Mouse (Mus musculus) T-helper 1 cell (primary cell): ENCODE data around the gene Cenpp.
"Not testable (repeated sequence)": the region's sequence is repeated elsewhere in the genome, so short reads cannot be mapped to it uniquely, and the experiment has no call there.

ENCODE experiments used
- in situ Hi-C: fragments of 300-600 bp; cut with MboI, MseI; formaldehyde crosslinking; loops from one replicate; pipeline ENCODE4 v1.15.1; 2025; ENCODE audit warnings: high pct_unique_total_duplicates

The Cenpp gene

GRCm38 (mm10) chr13:49608589-49609322 lies 43.8 kb downstream of the Cenpp start:
- in situ Hi-C loops, result no loop called here

DNA sequence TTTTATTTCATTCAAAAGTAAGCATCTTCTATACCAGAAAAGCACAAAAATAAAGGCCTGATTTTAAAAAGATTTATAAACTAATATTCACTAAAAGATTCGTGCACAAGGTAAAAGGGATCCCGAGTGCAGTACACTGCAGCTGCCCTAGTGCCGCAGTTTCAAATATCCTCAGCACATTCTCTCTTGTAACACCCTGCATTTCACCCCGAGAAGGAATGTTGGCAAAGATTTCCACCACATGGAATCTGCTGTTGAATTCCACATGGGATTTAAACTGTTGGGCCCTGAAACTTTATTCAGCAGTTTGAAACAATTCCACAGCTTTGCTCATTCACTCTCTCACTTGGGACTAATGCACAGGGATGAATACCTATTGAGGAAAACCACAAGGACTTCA lies 44.9 kb downstream of the Cenpp start, which contains the start of gene Ogn:
TSS of gene Ogn (plus strand) at position 333 of the 400 bp plus-strand sequence.
- in situ Hi-C loops, result no loop called here

DNA sequence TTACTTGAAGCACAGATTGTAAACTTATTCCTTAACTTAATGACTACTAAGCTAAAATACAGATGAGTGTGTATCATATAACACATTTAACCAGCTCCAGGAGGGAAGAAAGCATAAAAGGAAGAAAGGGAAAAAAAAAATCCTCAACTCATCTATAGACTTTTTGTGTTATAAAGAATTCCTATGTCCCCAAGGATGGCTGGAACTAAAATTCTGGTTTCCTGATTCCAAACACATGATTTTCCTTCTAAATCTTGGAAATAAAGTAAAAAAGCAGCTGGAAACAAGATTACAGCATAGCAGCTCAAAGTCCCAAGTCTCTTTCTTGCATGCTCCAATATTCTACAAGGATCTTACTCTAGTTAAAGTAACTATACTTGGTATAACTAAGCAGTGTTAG lies 49.0 kb downstream of the Cenpp start:
- in situ Hi-C loops, result no loop called here

- in situ Hi-C loops, result not testable (repeated sequence)
These were observed 50.0 kb downstream of the Cenpp start for GRCm38 (mm10) chr13:49602541-49602940.

DNA sequence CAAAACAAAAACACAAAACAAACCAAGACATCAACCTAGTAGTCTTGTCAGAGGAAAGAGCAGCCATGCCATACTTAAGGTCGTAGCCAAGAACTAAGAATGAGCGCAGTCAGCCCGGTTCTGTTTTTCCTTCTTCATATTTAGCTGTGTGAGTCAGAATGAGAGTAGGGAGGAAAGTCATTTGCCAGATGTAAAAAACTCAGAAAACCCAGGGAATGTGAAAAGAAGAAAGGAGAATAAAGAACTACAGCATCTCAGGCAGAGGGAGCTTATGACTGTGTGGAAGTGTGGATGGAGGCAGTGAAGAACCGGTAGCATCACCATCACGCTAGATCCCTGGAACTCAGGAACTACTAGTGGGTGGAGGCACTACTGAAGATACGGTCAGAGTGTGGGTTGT lies 66.5 kb downstream of the Cenpp start:
- in situ Hi-C loops, result no loop called here

GRCm38 (mm10) chr13:49584307-49585005 lies 68.1 kb downstream of the Cenpp start:
- in situ Hi-C loops, result no loop called here

DNA sequence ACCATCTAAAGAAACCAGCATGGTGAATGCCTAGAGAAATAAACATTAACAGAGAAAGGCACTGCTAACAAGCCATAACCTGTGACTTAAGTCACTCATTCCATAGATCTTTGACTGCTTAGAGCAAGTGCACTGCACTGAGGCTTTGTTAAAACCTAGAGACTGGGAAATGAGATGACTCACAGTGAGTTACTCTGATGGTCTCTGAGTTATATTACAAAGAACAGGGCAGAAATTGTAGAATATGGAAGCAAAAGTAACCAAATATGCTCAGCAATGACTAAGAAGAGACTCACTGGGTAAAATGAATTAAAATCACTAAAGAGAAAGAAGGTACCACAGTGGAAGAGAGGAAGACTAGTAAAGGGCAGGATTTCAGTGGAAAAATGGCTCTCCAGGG lies 68.7 kb downstream of the Cenpp start:
- in situ Hi-C loops, result no loop called here

DNA sequence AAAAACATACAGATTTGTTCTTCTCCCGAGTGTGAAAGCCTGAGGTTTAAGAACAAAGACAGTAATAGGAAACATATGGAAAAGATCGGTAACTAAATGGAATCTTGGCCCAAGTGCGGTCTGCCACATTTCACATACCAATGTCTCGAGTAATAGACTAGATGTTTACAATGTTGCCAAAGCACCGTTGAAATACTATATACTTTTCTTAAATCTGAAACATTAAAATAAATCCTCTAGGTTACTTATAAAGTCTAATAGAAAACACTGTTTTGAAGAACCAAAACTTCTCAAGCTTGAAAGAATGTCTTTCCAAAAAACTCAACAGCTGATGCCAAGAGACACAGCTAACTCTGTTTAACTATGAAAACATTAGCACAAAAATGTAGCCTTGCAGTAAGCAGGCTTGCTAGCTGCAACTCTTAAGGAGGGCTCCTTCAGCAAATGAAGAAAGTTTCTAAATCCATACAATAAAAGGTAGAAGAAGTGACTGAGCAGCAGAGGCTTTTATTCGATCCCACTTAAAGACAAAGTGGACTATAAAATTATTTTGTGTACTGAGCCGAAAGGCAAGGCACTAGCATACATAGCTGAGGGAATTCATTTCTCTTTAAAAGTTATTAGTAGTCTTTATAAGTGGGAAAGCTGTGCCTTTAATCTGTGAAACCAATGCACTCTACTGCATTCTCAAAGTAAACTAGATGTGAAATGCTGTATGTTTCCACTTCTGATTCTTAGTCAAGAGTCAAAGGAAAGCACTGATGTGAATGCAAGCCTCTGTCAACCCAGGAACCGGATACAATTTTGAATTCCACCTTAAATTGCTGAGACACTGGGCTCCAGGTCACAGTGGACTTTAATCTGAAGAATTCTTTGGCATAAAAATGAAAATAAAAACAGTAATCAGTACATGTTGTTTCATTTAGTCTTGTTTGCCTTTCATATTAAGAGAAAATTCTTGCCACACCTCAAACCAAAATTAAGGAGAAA lies 70.7 kb downstream of the Cenpp start, which contains the start of gene Omd:
TSS of gene Omd (plus strand) at position 922 of the 990 bp plus-strand sequence.
- in situ Hi-C loops, result no loop called here

- in situ Hi-C loops, result no loop called here
These were observed 81.2 kb downstream of the Cenpp start for GRCm38 (mm10) chr13:49571418-49571817.

GRCm38 (mm10) chr13:49570371-49570770 lies 82.2 kb downstream of the Cenpp start:
- in situ Hi-C loops, result no loop called here

- in situ Hi-C loops, result loop anchor here (10.0 kb wide), 1 partner anchor 70 kb away; no protein-coding TSS in a partner anchor
These were observed 88.2 kb downstream of the Cenpp start for GRCm38 (mm10) chr13:49564347-49564746.

DNA sequence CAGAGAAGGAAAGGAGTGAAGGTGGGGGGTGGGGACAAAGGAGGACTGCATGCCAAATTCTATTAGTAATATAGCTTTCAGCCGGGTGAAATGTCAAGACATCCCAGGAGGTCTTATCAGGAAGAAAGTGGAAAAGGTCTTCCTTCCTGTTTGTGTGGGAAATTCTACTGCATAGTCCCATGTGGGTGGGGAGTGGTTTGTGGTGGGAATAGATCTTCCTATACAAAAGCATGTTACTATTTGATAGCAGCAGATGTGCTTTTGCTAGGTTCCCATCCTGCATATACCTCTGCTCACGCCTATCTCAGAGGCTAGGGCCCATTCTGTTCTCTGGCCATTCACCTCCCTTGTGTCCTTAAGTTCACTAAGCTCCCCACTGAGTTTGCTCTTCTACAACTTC lies 91.7 kb downstream of the Cenpp start:
- in situ Hi-C loops, result loop anchor here (10.0 kb wide), 1 partner anchor 74 kb away; no protein-coding TSS in a partner anchor

DNA sequence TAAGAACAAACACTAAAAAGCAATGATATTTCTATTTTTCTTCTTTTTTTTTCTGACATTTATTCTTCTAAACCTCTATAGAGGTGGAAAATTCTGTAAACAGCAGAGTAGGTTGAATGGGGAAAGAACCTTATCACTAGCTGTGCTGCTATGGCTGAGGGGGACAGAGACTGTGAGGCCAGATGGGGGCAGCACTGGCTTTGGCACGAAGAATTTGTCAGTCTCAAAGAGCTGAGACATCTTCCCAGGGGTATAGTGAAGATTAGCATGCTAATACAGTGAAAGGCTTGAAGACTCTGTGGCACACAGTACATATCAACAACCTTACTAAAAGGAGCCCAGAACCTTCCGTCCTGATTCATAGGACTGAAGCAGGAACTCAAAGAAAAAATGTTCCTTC lies 93.4 kb downstream of the Cenpp start:
- in situ Hi-C loops, result no loop called here

DNA sequence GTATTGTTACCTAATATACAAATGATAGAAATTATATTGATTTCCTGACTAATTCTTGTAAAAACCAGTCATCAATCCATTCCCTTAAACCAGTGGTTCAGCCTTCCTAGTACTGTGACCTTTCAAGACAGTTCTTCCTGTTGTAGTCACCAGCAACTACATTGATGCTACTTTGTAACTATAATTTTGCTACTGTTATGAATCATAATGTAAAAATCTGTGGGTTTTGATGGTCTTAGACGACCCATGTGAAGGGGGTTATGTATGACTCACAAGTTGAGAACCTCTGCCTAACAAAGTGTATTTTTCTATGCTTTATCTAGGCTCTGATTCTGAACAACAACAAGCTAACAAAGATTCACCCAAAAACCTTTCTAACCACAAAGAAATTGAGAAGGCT lies 95.7 kb downstream of the Cenpp start:
- in situ Hi-C loops, result no loop called here

DNA sequence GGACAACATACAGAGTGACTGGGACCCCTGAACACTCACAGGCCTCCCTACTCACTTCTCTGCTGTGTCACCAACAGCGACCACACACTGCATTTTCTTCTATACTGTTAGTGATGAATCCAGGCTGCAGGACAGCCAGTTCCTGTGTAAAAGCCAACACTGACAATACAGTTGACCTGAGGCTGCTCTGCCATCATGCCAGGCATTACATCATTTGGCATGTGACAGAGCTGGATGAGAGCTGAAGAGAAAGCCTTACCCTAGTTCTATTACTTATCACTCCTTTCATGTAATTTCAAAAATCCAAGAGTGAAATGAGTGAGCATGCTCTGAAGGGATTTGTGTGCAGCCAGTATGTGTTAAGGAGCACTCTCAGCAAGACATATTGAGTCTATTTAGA lies 96.4 kb downstream of the Cenpp start:
- in situ Hi-C loops, result no loop called here

DNA sequence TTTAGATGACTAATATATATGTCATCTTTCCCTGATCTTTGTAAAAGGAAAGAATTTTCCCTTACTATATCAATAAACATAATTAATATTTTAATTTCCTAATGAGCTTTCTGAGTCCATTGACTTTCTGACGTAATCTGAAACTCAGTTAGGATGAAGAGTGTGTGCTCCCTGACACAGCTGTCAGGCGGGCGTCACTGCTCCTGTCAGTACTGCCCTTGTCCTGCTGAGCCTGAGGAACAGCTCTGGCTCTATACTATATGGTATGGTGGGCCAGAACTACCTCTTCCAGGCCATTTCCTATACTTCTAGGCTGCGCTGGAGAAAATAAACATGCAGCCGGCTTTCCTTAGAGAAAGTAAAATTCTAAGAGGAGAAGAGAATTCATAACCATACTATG lies 98.1 kb downstream of the Cenpp start:
- in situ Hi-C loops, result no loop called here

DNA sequence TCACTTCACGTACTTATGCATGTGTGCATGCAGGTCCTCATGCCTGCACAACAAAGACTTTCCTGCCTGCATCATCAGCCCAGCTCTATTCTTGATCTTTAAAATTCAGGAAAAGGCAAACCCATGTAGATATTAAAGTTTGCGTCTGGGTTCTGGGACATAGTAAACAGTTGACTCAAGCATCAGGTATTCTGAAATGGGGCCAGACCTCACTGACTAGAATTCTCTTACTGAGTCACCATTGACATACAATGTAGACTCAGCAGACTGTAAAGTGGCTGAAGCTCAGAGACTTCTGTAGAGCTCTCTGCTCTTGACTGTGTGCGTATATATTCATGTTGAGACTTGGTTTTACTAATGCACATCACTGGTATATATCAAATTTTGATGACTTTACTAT lies 103.0 kb downstream of the Cenpp start:
- in situ Hi-C loops, result no loop called here

- in situ Hi-C loops, result no loop called here
These were observed 104.9 kb downstream of the Cenpp start for GRCm38 (mm10) chr13:49547563-49548150.

DNA sequence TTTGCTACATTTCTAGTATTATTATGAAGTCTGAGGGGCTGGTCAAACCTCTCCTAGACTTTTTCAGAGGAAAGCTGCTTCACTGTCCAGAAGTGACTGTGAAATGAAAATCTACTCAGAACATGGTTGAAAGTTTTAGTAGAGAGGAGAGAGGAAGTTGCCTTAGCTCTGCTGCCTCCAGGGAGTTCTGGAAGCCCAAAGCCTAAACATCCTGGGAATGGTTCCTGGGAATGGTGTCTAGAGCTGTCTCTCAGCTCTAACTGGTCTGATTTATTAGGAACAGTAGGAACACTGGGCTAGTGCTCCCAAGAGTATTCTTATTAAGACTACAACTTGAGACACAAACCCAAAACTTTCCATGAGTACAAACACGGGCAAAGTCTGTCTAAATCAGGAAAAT lies 106.1 kb downstream of the Cenpp start:
- in situ Hi-C loops, result no loop called here

GRCm38 (mm10) chr13:49545646-49546045 lies 106.9 kb downstream of the Cenpp start:
- in situ Hi-C loops, result no loop called here

GRCm38 (mm10) chr13:49544279-49544678 lies 108.3 kb downstream of the Cenpp start, which contains the start of gene Aspn:
Aspn (plus strand) TSS chr13:49544443.
- in situ Hi-C loops, result no loop called here
